ENCODE assay signal across 8 mouse cellular contexts in genomic region chr1:63203950-63204659, GRCm38 (mm10). TPM values are rescaled to one million over a fixed set of nuclear protein-coding genes. Genes with fewer than 3 reads are reported as not detected.
DNase-seq lines count a peak whose midpoint lies in the region; ATAC-seq and TF ChIP-seq lines count a peak whose summit lies in the region.

No protein-coding gene starts in this region.

- peak; percentile 92 for ATAC-seq in hindbrain, embryonic 11.5 days (ENCODE audit: low FRiP score)
- ATAC-seq in liver, embryonic 14.5 days (ENCODE audit: insufficient read depth) = no peak
- ATAC-seq in granulocyte monocyte progenitor cell, adult 5-6 weeks (replicated peaks; ENCODE audit: poor library complexity, severe bottlenecking) = no peak
- ATAC-seq in megakaryocyte-erythroid progenitor cell, adult 5-6 weeks (replicated peaks; ENCODE audit: low FRiP score, low TSS enrichment, poor library complexity, severe bottlenecking) = no peak

- no peaks in the 10 kb centered on the region for H3K36me3 ChIP-seq in hindbrain, embryonic 11.5 days (ENCODE audit: control insufficient read depth, insufficient read depth, low read length)
- no peaks in the 10 kb centered on the region for H3K36me3 ChIP-seq in liver, embryonic 14.5 days (replicated peaks; ENCODE audit: control insufficient read depth, insufficient read depth, low read depth)

- peak; percentile 28 to 34 for DNase-seq in layer of hippocampus, adult 8-10 months (ENCODE audit: low spot score in 2 of 2)
- DNase-seq in layer of hippocampus, postnatal 25 days (ENCODE audit: extremely low spot score in 1 of 2, low spot score in 1 of 2) = no peak
- peak; percentile 94 for DNase-seq in embryo, embryonic 10.5 days (ENCODE audit: low spot score)
- DNase-seq in hindbrain, embryonic 11.5 days (ENCODE audit: low spot score) = peak; percentile 77
- no peak for DNase-seq in liver, embryonic 14.5 days (ENCODE audit: low read depth in 3 of 3, low spot score in 3 of 3)
- peak; percentile 73 for DNase-seq in yolk sac, embryonic 10.5 days (ENCODE audit: low spot score)

- no peaks in the 10 kb centered on the region for H3K27me3 ChIP-seq in hindbrain, embryonic 11.5 days (ENCODE audit: control insufficient read depth, insufficient read depth, low read length)
- no peaks in the 10 kb centered on the region for H3K27me3 ChIP-seq in liver, embryonic 14.5 days (ENCODE audit: control insufficient read depth, insufficient read depth, low read length)

- peaks cover 4% of the 10 kb centered on the region for H3K4me1 ChIP-seq in hindbrain, embryonic 11.5 days (replicated peaks; ENCODE audit: control insufficient read depth, insufficient read depth, low read length)
- no peaks in the 10 kb centered on the region; a peak in 1 of 4 replicates for H3K4me1 ChIP-seq in liver, embryonic 14.5 days (replicated peaks; ENCODE audit: control insufficient read depth in 2 of 2, insufficient read depth in 2 of 2, low read length in 1 of 2)

- no peaks in the 10 kb centered on the region for H3K9me3 ChIP-seq in hindbrain, embryonic 11.5 days (ENCODE audit: control insufficient read depth, low read length)
- H3K9me3 ChIP-seq in liver, embryonic 14.5 days (ENCODE audit: control insufficient read depth, low read length) = no peaks in the 10 kb centered on the region

- H3K4me3 ChIP-seq in hindbrain, embryonic 11.5 days (ENCODE audit: low read depth, low read length) = no peak overlapping the region
- no peak overlapping the region for H3K4me3 ChIP-seq in liver, embryonic 14.5 days (ENCODE audit: insufficient read depth in 1 of 2, low read depth in 2 of 2, low read length in 2 of 2)

- TF ChIP-seq EP300 in liver, embryonic 14.5 days (IDR thresholded peaks at IDR 0.05; ENCODE audit: low read depth) = no peak

- no peak overlapping the region for H3K9ac ChIP-seq in hindbrain, embryonic 11.5 days (ENCODE audit: low read depth, low read length)
- no peak overlapping the region for H3K9ac ChIP-seq in liver, embryonic 14.5 days (replicated peaks)

- 0 out of 2 replicates have a peak, but pooled peaks have one; percentile 13 for TF ChIP-seq CTCF in liver, embryonic 14.5 days (IDR thresholded peaks at IDR 0.05; ENCODE audit: low read depth)

- H3K4me2 ChIP-seq in hindbrain, embryonic 11.5 days (replicated peaks; ENCODE audit: low read depth, low read length) = no peak overlapping the region
- no peak overlapping the region for H3K4me2 ChIP-seq in liver, embryonic 14.5 days (ENCODE audit: low read depth)

- WGBS in hindbrain, embryonic 11.5 days = 14% methylated on average over 7 of the region's 7 CpGs
- 27% methylated on average over 7 of the region's 7 CpGs for WGBS in liver, embryonic 14.5 days (ENCODE audit: insufficient replicate concordance)

- peak overlapping the region; percentile 75 for H3K27ac ChIP-seq in hindbrain, embryonic 11.5 days (ENCODE audit: low read depth, low read length)
- no peak overlapping the region for H3K27ac ChIP-seq in liver, embryonic 14.5 days

RNA-seq across cellular contexts. Expression of gene Gpr1, which starts 10.2 kb away (rescaled TPM):
- under 1 TPM; 0.31 to 0.74 (median 0.67) TPM for total RNA-seq in layer of hippocampus, adult 8-10 months (2022)
- under 1 TPM; 0.38 to 0.52 TPM for total RNA-seq in layer of hippocampus, postnatal 25 days (2021)
- 0.08 and 0.27 TPM in 2 replicates for polyA plus RNA-seq in hindbrain, embryonic 11.5 days (2014; fragmentation: Nextera tagmentation; extraction: Ambion mirVana)
- polyA plus RNA-seq in liver, embryonic 14.5 days (2012; rRNA removed) = not detected in 2 replicates
- not detected in 2 replicates for polyA plus RNA-seq in liver, embryonic 14.5 days (2014; fragmentation: Nextera tagmentation; extraction: Ambion mirVana)
- not detected in 2 replicates for total RNA-seq in granulocyte monocyte progenitor cell, adult 5-6 weeks (2014; fragmentation: Nextera tagmentation)
- not detected in 2 replicates for total RNA-seq in granulocyte monocyte progenitor cell, adult 5-6 weeks (2017)
- total RNA-seq in megakaryocyte-erythroid progenitor cell, adult 5-6 weeks (2014; fragmentation: Nextera tagmentation) = not detected in 2 replicates
- not detected in 2 replicates for total RNA-seq in megakaryocyte-erythroid progenitor cell, adult 5-6 weeks (2017)

RNA-seq across cellular contexts. Expression of gene Ndufs1, which starts 27.5 kb away (rescaled TPM):
- total RNA-seq in layer of hippocampus, adult 8-10 months (2022) = 100 to 1,000 TPM; 155 to 166 (median 160) TPM
- total RNA-seq in layer of hippocampus, postnatal 25 days (2021) = 100 to 1,000 TPM; 155 to 160 TPM
- 135 and 158 TPM in 2 replicates for polyA plus RNA-seq in hindbrain, embryonic 11.5 days (2014; fragmentation: Nextera tagmentation; extraction: Ambion mirVana)
- 38.2 and 57.9 TPM in 2 replicates for polyA plus RNA-seq in liver, embryonic 14.5 days (2012; rRNA removed)
- polyA plus RNA-seq in liver, embryonic 14.5 days (2014; fragmentation: Nextera tagmentation; extraction: Ambion mirVana) = 108 and 122 TPM in 2 replicates
- total RNA-seq in granulocyte monocyte progenitor cell, adult 5-6 weeks (2014; fragmentation: Nextera tagmentation) = 111 and 115 TPM in 2 replicates
- total RNA-seq in granulocyte monocyte progenitor cell, adult 5-6 weeks (2017) = 155 and 156 TPM in 2 replicates
- 147 and 151 TPM in 2 replicates for total RNA-seq in megakaryocyte-erythroid progenitor cell, adult 5-6 weeks (2014; fragmentation: Nextera tagmentation)
- 242 and 260 TPM in 2 replicates for total RNA-seq in megakaryocyte-erythroid progenitor cell, adult 5-6 weeks (2017)

RNA-seq across cellular contexts. Expression of gene Eef1b2, which starts 27.5 kb away (rescaled TPM):
- 100 to 1,000 TPM; 310 to 454 (median 387) TPM for total RNA-seq in layer of hippocampus, adult 8-10 months (2022)
- total RNA-seq in layer of hippocampus, postnatal 25 days (2021) = 100 to 1,000 TPM; 331 to 395 TPM
- polyA plus RNA-seq in hindbrain, embryonic 11.5 days (2014; fragmentation: Nextera tagmentation; extraction: Ambion mirVana) = 511 and 534 TPM in 2 replicates
- polyA plus RNA-seq in liver, embryonic 14.5 days (2012; rRNA removed) = 383 and 523 TPM in 2 replicates
- 382 TPM in 2 replicates for polyA plus RNA-seq in liver, embryonic 14.5 days (2014; fragmentation: Nextera tagmentation; extraction: Ambion mirVana)
- total RNA-seq in granulocyte monocyte progenitor cell, adult 5-6 weeks (2014; fragmentation: Nextera tagmentation) = 1,766 and 1,810 TPM in 2 replicates
- 3,234 and 3,329 TPM in 2 replicates for total RNA-seq in granulocyte monocyte progenitor cell, adult 5-6 weeks (2017)
- total RNA-seq in megakaryocyte-erythroid progenitor cell, adult 5-6 weeks (2014; fragmentation: Nextera tagmentation) = 1,764 and 1,902 TPM in 2 replicates
- total RNA-seq in megakaryocyte-erythroid progenitor cell, adult 5-6 weeks (2017) = 3,394 and 4,141 TPM in 2 replicates

Comparison
In these comparisons a context has a peak if more than half of its experiments do, and no peak if none do; other contexts are left out.
1. DNase-seq: peak in layer of hippocampus, adult 8-10 months (2 of 2), embryo, embryonic 10.5 days (single experiment), hindbrain, embryonic 11.5 days (single experiment) and yolk sac, embryonic 10.5 days (single experiment); none in layer of hippocampus, postnatal 25 days (0 of 2) and liver, embryonic 14.5 days (0 of 3).